Mouse (Mus musculus): ENCODE measurements around the gene Usp20.

- TF ChIP-seq POLR2A (IDR thresholded peaks at IDR 0.05; ENCODE audit: low read depth, low read length) = no peak
- TF ChIP-seq CTCF (IDR thresholded peaks at IDR 0.05; ENCODE audit: extremely low read depth, insufficient read length, insufficient replicate concordance, low read depth, low read length) = no peak
Measured at GRCm38 (mm10) chr2:31005453-31005852, 23.4 kb downstream of the Usp20 start.

All from small intestine, adult 2 months (tissue).